In the genomic region with DNA sequence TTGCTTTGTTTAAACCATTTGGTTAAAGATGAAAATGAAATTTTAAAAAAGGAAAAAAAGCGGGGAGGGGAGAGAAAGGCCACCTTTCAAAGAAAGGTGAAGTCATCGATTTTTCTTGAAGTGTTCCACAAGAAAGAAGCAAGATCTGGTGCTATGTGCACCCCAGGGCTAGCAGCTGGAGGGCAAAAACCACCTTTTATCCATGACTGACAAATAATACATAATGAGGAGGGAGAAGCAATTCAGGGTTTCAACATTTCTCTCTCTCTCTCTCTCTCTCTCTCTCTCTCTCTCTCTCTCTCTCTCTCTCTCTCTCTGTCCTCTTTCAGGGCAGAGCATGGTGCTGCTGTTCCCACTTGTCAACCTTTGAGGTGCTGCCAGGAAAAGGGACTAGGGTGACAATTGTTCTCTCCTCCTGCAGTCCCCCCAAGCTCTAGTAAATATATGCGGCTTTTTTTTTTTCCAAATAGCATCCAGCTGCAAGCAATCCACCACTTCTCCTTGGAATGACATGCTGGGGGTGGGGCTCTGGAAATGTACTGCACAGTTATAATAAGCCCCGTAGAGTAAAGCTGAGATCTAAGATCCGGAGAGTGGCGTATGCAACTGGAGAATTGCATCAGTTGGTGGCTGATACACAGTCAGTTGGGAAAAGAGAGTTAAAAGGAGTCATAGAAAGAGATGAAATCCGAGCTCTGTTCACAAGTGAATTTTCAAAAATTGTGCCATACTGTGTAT, we compare ENCODE assay signal across 11 mouse cellular contexts.
DNase-seq lines count a peak whose midpoint lies in the region; ATAC-seq and TF ChIP-seq lines count a peak whose summit lies in the region.
"Had no signal": no experiment of that assay in that cellular context is flagged by ENCODE, and none has a peak within 500 bp of the region (broad histone marks: within the 10 kb centered on the region; RNA-seq: fewer than 3 reads in every experiment).

No protein-coding gene starts in this region.

- H3K36me3 ChIP-seq in stomach, embryonic 14.5 days (ENCODE audit: control insufficient read depth, insufficient read depth, low read length) = no peaks in the 10 kb centered on the region
- no peaks in the 10 kb centered on the region for H3K36me3 ChIP-seq in stomach, postnatal 0 days (ENCODE audit: control insufficient read depth, insufficient read depth, low read length)
- no peaks in the 10 kb centered on the region for H3K36me3 ChIP-seq in limb, embryonic 11.5 days (ENCODE audit: control insufficient read depth, insufficient read depth, low read length)
- H3K36me3 ChIP-seq: heart, embryonic 10.5 days had no signal

- no peak for ATAC-seq in stomach, embryonic 14.5 days (ENCODE audit: insufficient number of reproducible peaks, insufficient read depth, low FRiP score, low read depth)
- ATAC-seq in stomach, postnatal 0 days (ENCODE audit: low FRiP score, low TSS enrichment) = no peak
- peak; percentile 54; the same call in 1 of the 2 replicates for ATAC-seq in limb, embryonic 11.5 days (ENCODE audit: insufficient number of reproducible peaks, low FRiP score, low TSS enrichment, low read depth)

- no peaks in the 10 kb centered on the region for H3K9me3 ChIP-seq in stomach, embryonic 14.5 days (ENCODE audit: control insufficient read depth, low read depth, low read length)
- H3K9me3 ChIP-seq in stomach, postnatal 0 days (ENCODE audit: control insufficient read depth, low read length) = no peaks in the 10 kb centered on the region
- H3K9me3 ChIP-seq in limb, embryonic 11.5 days (ENCODE audit: control insufficient read depth, low read length) = no peaks in the 10 kb centered on the region
- H3K9me3 ChIP-seq: heart, embryonic 10.5 days had no signal

- no peak overlapping the region for H3K9ac ChIP-seq in stomach, embryonic 14.5 days (replicated peaks; ENCODE audit: low read depth, low read length)
- no peak overlapping the region for H3K9ac ChIP-seq in stomach, postnatal 0 days (ENCODE audit: low read length)
- H3K9ac ChIP-seq in limb, embryonic 11.5 days (ENCODE audit: low read length) = no peak overlapping the region

- peak; percentile 10 for DNase-seq in heart, postnatal 4 days
- no peak for DNase-seq in heart, adult 11 months
- no peak for DNase-seq in stomach, postnatal 0 days (ENCODE audit: low spot score)
- peak; percentile 57 for DNase-seq in limb, embryonic 11.5 days (ENCODE audit: low spot score)
- no peak for DNase-seq in cerebellum, postnatal 25 days
- DNase-seq in thymus, postnatal 10 days (ENCODE audit: low spot score in 2 of 2) = no peak
- DNase-seq in left cerebral cortex, adult 11 months (ENCODE audit: low spot score) = no peak

- H3K4me3 ChIP-seq in stomach, embryonic 14.5 days (ENCODE audit: low read depth, low read length) = no peak overlapping the region
- H3K4me3 ChIP-seq in stomach, postnatal 0 days (ENCODE audit: low read depth, low read length) = no peak overlapping the region
- no peak overlapping the region for H3K4me3 ChIP-seq in limb, embryonic 11.5 days (ENCODE audit: low read depth, low read length)
- H3K4me3 ChIP-seq: heart, embryonic 10.5 days; layer of hippocampus, adult 2 months had no signal

- no peak overlapping the region for H3K4me2 ChIP-seq in stomach, embryonic 14.5 days (replicated peaks; ENCODE audit: low read depth, low read length)
- H3K4me2 ChIP-seq in stomach, postnatal 0 days (replicated peaks; ENCODE audit: low read depth) = no peak overlapping the region
- no peak overlapping the region for H3K4me2 ChIP-seq in limb, embryonic 11.5 days (ENCODE audit: low read depth, severe bottlenecking)

- H3K27me3 ChIP-seq in stomach, embryonic 14.5 days (ENCODE audit: control insufficient read depth, insufficient read depth, low read length) = no peaks in the 10 kb centered on the region
- no peaks in the 10 kb centered on the region for H3K27me3 ChIP-seq in stomach, postnatal 0 days (ENCODE audit: control insufficient read depth, insufficient read depth, low read length)
- H3K27me3 ChIP-seq in limb, embryonic 11.5 days (ENCODE audit: control insufficient read depth, insufficient read depth, low read length) = no peaks in the 10 kb centered on the region

- no peak for TF ChIP-seq CTCF in stomach, postnatal 0 days (IDR thresholded peaks at IDR 0.05; ENCODE audit: low read depth)

- TF ChIP-seq EP300 in stomach, postnatal 0 days (optimal IDR thresholded peaks at IDR 0.05) = no peak

- 0 out of 2 replicates have a peak, but pooled peaks cover 4% of the 10 kb centered on the region for H3K4me1 ChIP-seq in stomach, embryonic 14.5 days (ENCODE audit: control insufficient read depth, insufficient read depth, low read length)
- no peaks in the 10 kb centered on the region for H3K4me1 ChIP-seq in stomach, postnatal 0 days (replicated peaks; ENCODE audit: control insufficient read depth, insufficient read depth)
- no peaks in the 10 kb centered on the region for H3K4me1 ChIP-seq in limb, embryonic 11.5 days (ENCODE audit: control insufficient read depth, insufficient read depth, low read length)
- H3K4me1 ChIP-seq: heart, embryonic 10.5 days had no signal

- H3K27ac ChIP-seq in stomach, embryonic 14.5 days (ENCODE audit: low read length) = 0 out of 2 replicates have a peak overlapping the region, but pooled peaks have one; percentile 27
- no peak overlapping the region for H3K27ac ChIP-seq in stomach, postnatal 0 days (replicated peaks)
- no peak overlapping the region for H3K27ac ChIP-seq in limb, embryonic 11.5 days (replicated peaks; ENCODE audit: low read depth, low read length)
- H3K27ac ChIP-seq: heart, embryonic 10.5 days; layer of hippocampus, adult 2 months; macrophage had no signal

- 36% methylated on average over 7 of the region's 7 CpGs for WGBS in stomach, embryonic 14.5 days
- 47% methylated on average over 7 of the region's 7 CpGs for WGBS in stomach, postnatal 0 days
- 42% methylated on average over 7 of the region's 7 CpGs for WGBS in limb, embryonic 11.5 days

Comparison
In these comparisons a context has a peak if more than half of its experiments do, and no peak if none do; other contexts are left out.
1. DNase-seq: peak in heart, postnatal 4 days (single experiment) and limb, embryonic 11.5 days (single experiment); none in heart, adult 11 months (single experiment), stomach, postnatal 0 days (single experiment), cerebellum, postnatal 25 days (0 of 2), thymus, postnatal 10 days (0 of 2) and left cerebral cortex, adult 11 months (single experiment).